Mouse (Mus musculus) liver, embryonic 13.5 days (tissue): ENCODE data around the gene Metap1d. TPM values are rescaled to one million over a fixed set of nuclear protein-coding genes. Genes with fewer than 3 reads are reported as not detected.

Experiments
- ATAC-seq: fragments of 200-750 bp; cut with Nextera tagmentation; 2 replicates; pipeline ENCODE4 v1.8.0; 2017; ENCODE audit warnings: low read depth, mild to moderate bottlenecking, moderate number of reproducible peaks, moderate library complexity
- DNase-seq: peaks from one replicate; pipeline ENCODE4 v3.0.0; 2022
- H3K27ac ChIP-seq: fragments of 300-500 bp; sonication (generic); 2 replicates; pipeline ENCODE4 v1.5.1; 2015; ENCODE audit warnings: moderate library complexity, mild to moderate bottlenecking, inconsistent platforms
- H3K27me3 ChIP-seq: fragments of 300-500 bp; sonication (generic); 2 replicates; pipeline ENCODE4 v1.6.1; 2015; ENCODE audit warnings: mild to moderate bottlenecking, inconsistent platforms
- H3K36me3 ChIP-seq: fragments of 300-500 bp; sonication (generic); 2 replicates; pipeline ENCODE4 v1.6.1; 2015; ENCODE audit warnings: mild to moderate bottlenecking, inconsistent platforms
- H3K4me1 ChIP-seq: fragments of 300-500 bp; sonication (generic); replicated peaks from 2 replicates; pipeline ENCODE4 v1.6.1; 2015; ENCODE audit warnings: inconsistent platforms
- H3K4me2 ChIP-seq: fragments of 300-500 bp; sonication (generic); 2 replicates; pipeline ENCODE4 v1.6.1; 2015; ENCODE audit warnings: inconsistent platforms, mild to moderate bottlenecking, moderate library complexity
- H3K4me3 ChIP-seq: fragments of 300-500 bp; sonication (generic); replicated peaks from 2 replicates; pipeline ENCODE4 v1.5.1; 2015; ENCODE audit warnings: mild to moderate bottlenecking, inconsistent platforms
- H3K9ac ChIP-seq: fragments of 300-500 bp; sonication (generic); 2 replicates; pipeline ENCODE4 v1.6.1; 2015; ENCODE audit warnings: mild to moderate bottlenecking, inconsistent platforms
- H3K9me3 ChIP-seq: fragments of 300-500 bp; sonication (generic); replicated peaks from 2 replicates; pipeline ENCODE4 v1.6.1; 2016; ENCODE audit warnings: inconsistent platforms
- WGBS: fragments of 180-500 bp; shearing (Covaris S2); methylation state at CpG from one replicate; pipeline ENCODE4 v1.1.7; 2015; ENCODE audit not compliant: insufficient replicate concordance; 5-methylcytosine and 5-hydroxymethylcytosine counted together
- polyA plus RNA-seq: library from polyadenylated mRNA; unstranded; fragments of >200 nt; fragmentation: Nextera tagmentation; extraction: Ambion mirVana; gene quantifications from 2 replicates; pipeline ENCODE4 v1.2.1, GENCODE M21; 2015

Gene Metap1d
- polyA plus RNA-seq, 1 experiment from 2014 or later, result 23.2 TPM

GRCm38 (mm10) chr2:71547829-71548228, 94.8 kb downstream of the Metap1d start:
- no peak overlapping the region for H3K9ac ChIP-seq

GRCm38 (mm10) chr2:71550330-71550729, 97.3 kb downstream of the Metap1d start:
- no peak overlapping the region for H3K27ac ChIP-seq

More at GRCm38 (mm10) chr2:71547829-71548228, 94.8 kb downstream of the Metap1d start:
- DNase-seq, result peak; percentile 58
- no peak for ATAC-seq
- H3K4me1 ChIP-seq, result peaks cover 29% of the 10 kb centered on the region
- H3K4me2 ChIP-seq, result no peak overlapping the region
- under 1% methylated on average over 8 of the region's 8 CpGs for WGBS
- no peak overlapping the region for H3K27ac ChIP-seq
- H3K36me3 ChIP-seq, result no peaks in the 10 kb centered on the region
- H3K27me3 ChIP-seq, result peaks cover 97% of the 10 kb centered on the region
- H3K9me3 ChIP-seq, result no peaks in the 10 kb centered on the region
- no peak overlapping the region for H3K4me3 ChIP-seq

GRCm38 (mm10) chr2:71551704-71552103, 98.6 kb downstream of the Metap1d start:
- no peak for DNase-seq
- Histone ChIP-seq H3K4me3 (no peak overlapping the region), H3K9me3 (no peaks in the 10 kb centered on the region), H3K4me2 (no peak overlapping the region), H3K27me3 (peaks cover 81% of the 10 kb centered on the region), H3K36me3 (no peaks in the 10 kb centered on the region), H3K27ac (no peak overlapping the region), H3K9ac (no peak overlapping the region), H3K4me1 (peaks cover 3% of the 10 kb centered on the region)
- WGBS, result 2% methylated on average over 18 of the region's 18 CpGs
- ATAC-seq, result no peak

More at GRCm38 (mm10) chr2:71550330-71550729, 97.3 kb downstream of the Metap1d start:
- 19% methylated on average over 3 of the region's 3 CpGs for WGBS
- Histone ChIP-seq H3K36me3 (no peaks in the 10 kb centered on the region), H3K4me3 (no peak overlapping the region), H3K27me3 (peaks cover 92% of the 10 kb centered on the region), H3K4me2 (no peak overlapping the region), H3K9ac (no peak overlapping the region), H3K4me1 (peaks cover 17% of the 10 kb centered on the region), H3K9me3 (no peaks in the 10 kb centered on the region)
- DNase-seq, result no peak
- no peak for ATAC-seq

- H3K9me3 ChIP-seq, result no peaks in the 10 kb centered on the region
- no peak overlapping the region for H3K9ac ChIP-seq
Measured at GRCm38 (mm10) chr2:71556071-71556470, 103.0 kb downstream of the Metap1d start.

GRCm38 (mm10) chr2:71566466-71566865, 113.4 kb downstream of the Metap1d start:
- H3K9ac ChIP-seq, result no peak overlapping the region
- no peaks in the 10 kb centered on the region for H3K4me1 ChIP-seq
- no peak overlapping the region for H3K4me2 ChIP-seq
- H3K9me3 ChIP-seq, result no peaks in the 10 kb centered on the region
- 65% methylated on average over 9 of the region's 9 CpGs for WGBS
- DNase-seq, result no peak
- H3K27ac ChIP-seq, result no peak overlapping the region
- no peaks in the 10 kb centered on the region for H3K36me3 ChIP-seq
- ATAC-seq, result no peak
- H3K4me3 ChIP-seq, result no peak overlapping the region
- no peaks in the 10 kb centered on the region for H3K27me3 ChIP-seq

More at GRCm38 (mm10) chr2:71556071-71556470, 103.0 kb downstream of the Metap1d start:
- Histone ChIP-seq H3K27ac (no peak overlapping the region), H3K27me3 (peaks cover 50% of the 10 kb centered on the region), H3K4me3 (no peak overlapping the region), H3K4me1 (no peaks in the 10 kb centered on the region), H3K36me3 (no peaks in the 10 kb centered on the region), H3K4me2 (no peak overlapping the region)
- no peak for DNase-seq
- ATAC-seq, result no peak
- WGBS, result 54% methylated on average over 5 of the region's 5 CpGs

GRCm38 (mm10) chr2:71573736-71574135, 120.7 kb downstream of the Metap1d start:
- H3K4me1 ChIP-seq, result no peaks in the 10 kb centered on the region
- H3K4me3 ChIP-seq, result no peak overlapping the region
- no peak overlapping the region for H3K4me2 ChIP-seq
- WGBS, result 30% methylated on average over 4 of the region's 4 CpGs
- 0 out of 2 replicates have a peak, but pooled peaks cover 3% of the 10 kb centered on the region for H3K27me3 ChIP-seq
- no peak overlapping the region for H3K9ac ChIP-seq
- no peaks in the 10 kb centered on the region for H3K9me3 ChIP-seq
- no peaks in the 10 kb centered on the region for H3K36me3 ChIP-seq
- DNase-seq (no peak), ATAC-seq (no peak)
- H3K27ac ChIP-seq, result no peak overlapping the region

Other genes starting within 250 kb of the Metap1d start
- gene Dync1i2, start 241.6 kb upstream of the Metap1d start, polyA plus RNA-seq, result 30.9 and 42.0 TPM in 2 replicates
- gene Slc25a12, start 85.5 kb upstream of the Metap1d start, polyA plus RNA-seq, result 27.7 and 31.6 TPM in 2 replicates
- gene Hat1, start 64.3 kb upstream of the Metap1d start, polyA plus RNA-seq, result 164 and 193 TPM in 2 replicates
- 0.07 TPM in 1 of 2 replicates, not detected in the other for gene Dlx1, start 74.8 kb downstream of the Metap1d start, polyA plus RNA-seq
- gene Dlx2, start 93.5 kb downstream of the Metap1d start, polyA plus RNA-seq, result not detected in 2 replicates